Mouse (Mus musculus): ENCODE measurements around the gene 4930568D16Rik. TPM values are rescaled to one million over a fixed set of nuclear protein-coding genes. Genes with fewer than 3 reads are reported as not detected.

4930568D16Rik gene
- not detected in 2 replicates for polyA plus RNA-seq (2015; fragmentation: Nextera tagmentation; extraction: Ambion mirVana)

DNA sequence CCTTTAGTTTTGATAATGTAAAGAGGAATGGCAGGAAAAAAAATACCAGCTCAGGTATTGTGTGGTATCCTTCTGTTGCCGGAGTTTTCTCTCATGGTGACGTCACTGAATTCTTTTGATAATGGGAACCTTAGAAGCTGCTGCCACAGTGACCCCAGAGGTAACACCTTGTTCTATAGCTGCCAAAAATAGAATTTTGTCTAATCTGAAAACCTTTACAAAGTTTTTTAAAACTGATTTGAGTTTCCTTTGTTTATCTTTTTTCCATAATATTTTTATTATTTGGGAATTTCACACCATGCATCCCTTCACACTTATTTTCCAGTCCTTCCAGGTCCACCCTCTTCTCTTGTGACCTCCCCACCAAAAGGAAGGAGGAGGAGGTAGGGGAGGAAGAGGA is at the start of gene 4930568D16Rik:
TSS of gene 4930568D16Rik (minus strand) at position 101 of the 400 bp plus-strand sequence.
- no peak for ATAC-seq
- Histone ChIP-seq H3K9ac (no peak within 1 kb of the TSS), H3K27me3 (no peaks in the 10 kb centered on the region), H3K36me3 (ENCODE audit: poor library complexity, severe bottlenecking) (no peaks in the 10 kb centered on the region), H3K27ac (no peak within 1 kb of the TSS), H3K4me1 (no peaks in the 10 kb centered on the region), H3K4me3 (no peak within 1 kb of the TSS), H3K4me2 (no peak within 1 kb of the TSS), H3K9me3 (replicated peaks) (no peaks in the 10 kb centered on the region)
- 83% methylated on average over 2 of the region's 2 CpGs for WGBS

DNA sequence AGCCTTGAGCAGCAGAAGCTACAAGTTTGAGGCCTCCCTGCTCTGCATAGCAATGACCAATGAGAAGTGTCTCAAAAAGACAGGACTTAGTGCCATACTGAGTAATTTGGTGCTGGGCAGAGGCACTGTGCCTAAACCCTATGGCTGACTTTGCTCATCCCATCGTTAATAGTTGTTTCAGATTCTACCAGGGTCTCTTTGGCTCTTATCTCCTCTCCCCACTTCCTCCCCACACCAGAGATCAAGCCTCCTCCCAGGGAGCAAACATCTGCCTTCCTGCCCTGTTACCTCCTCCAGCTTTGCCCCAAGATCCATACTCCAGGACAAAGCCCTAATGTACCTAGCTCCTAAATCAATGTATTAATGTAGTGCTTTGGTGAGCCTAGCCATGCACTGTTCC is 49.7 kb upstream of the 4930568D16Rik start:
- Histone ChIP-seq H3K27me3 (no peaks in the 10 kb centered on the region), H3K4me2 (no peak overlapping the region), H3K9ac (no peak overlapping the region), H3K4me3 (no peak overlapping the region), H3K36me3 (ENCODE audit: poor library complexity, severe bottlenecking) (no peaks in the 10 kb centered on the region), H3K27ac (no peak overlapping the region), H3K9me3 (replicated peaks) (no peaks in the 10 kb centered on the region), H3K4me1 (no peaks in the 10 kb centered on the region)
- ATAC-seq, result no peak
- 83% methylated on average over 1 of the region's 1 CpGs for WGBS

DNA sequence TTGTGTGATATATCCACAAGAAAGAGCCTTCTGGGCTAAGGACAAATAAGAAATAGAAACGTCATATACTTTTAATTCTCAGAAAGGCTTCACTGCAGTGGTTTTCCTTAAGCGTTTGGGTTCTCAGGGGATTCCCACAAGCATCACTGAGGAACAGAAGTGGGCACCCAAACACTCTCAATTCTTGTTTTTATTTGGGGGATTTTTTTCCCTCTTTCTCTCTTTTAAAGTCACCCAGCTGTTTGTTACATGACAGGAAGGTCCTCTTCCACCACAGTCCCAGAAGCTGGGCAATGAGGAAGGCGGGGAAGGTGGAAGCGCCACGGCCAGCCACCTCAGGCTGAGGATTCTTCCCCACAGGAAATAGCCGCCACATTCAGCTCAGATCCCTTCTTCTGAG is 48.9 kb upstream of the 4930568D16Rik start:
- H3K9me3 ChIP-seq (replicated peaks), result no peaks in the 10 kb centered on the region
- no peak overlapping the region for H3K9ac ChIP-seq
- no peak overlapping the region for H3K4me3 ChIP-seq
- H3K4me2 ChIP-seq, result no peak overlapping the region
- 89% methylated on average over 6 of the region's 6 CpGs for WGBS
- no peak for ATAC-seq
- no peaks in the 10 kb centered on the region for H3K36me3 ChIP-seq (ENCODE audit: poor library complexity, severe bottlenecking)
- H3K4me1 ChIP-seq, result no peaks in the 10 kb centered on the region
- H3K27me3 ChIP-seq, result no peaks in the 10 kb centered on the region
- no peak overlapping the region for H3K27ac ChIP-seq

DNA sequence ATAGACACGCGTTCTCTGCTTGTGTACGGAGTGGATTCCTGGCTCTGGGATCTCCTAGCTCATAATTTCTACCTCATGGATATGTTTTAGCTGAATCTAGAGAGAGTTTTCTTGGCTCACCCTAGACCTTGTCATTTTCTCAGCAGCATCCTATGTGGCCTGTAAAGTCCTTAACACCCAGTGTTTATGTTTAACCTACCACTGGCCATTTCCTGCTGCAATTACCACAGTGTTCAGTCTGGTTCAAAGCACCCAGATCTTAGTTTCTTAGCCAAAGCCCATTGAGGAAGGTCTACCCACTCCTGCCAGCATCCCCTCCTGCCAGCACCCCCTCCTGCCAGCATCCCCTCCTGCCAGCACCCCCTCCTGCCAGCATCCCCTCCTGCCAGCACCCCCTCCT is 45.3 kb upstream of the 4930568D16Rik start:
- ATAC-seq, result no peak
- Histone ChIP-seq H3K4me2 (no peak overlapping the region), H3K27ac (no peak overlapping the region), H3K4me1 (no peaks in the 10 kb centered on the region), H3K9me3 (replicated peaks) (no peaks in the 10 kb centered on the region), H3K27me3 (no peaks in the 10 kb centered on the region), H3K9ac (no peak overlapping the region), H3K4me3 (no peak overlapping the region), H3K36me3 (ENCODE audit: poor library complexity, severe bottlenecking) (no peaks in the 10 kb centered on the region)
- 94% methylated on average over 3 of the region's 3 CpGs for WGBS

- Histone ChIP-seq H3K9ac (no peak overlapping the region), H3K36me3 (ENCODE audit: poor library complexity, severe bottlenecking) (no peaks in the 10 kb centered on the region), H3K9me3 (replicated peaks) (no peaks in the 10 kb centered on the region), H3K4me3 (no peak overlapping the region), H3K4me2 (no peak overlapping the region), H3K27ac (no peak overlapping the region), H3K4me1 (no peaks in the 10 kb centered on the region), H3K27me3 (no peaks in the 10 kb centered on the region)
- 83% methylated on average over 2 of the region's 2 CpGs for WGBS
- ATAC-seq, result no peak
Observed at GRCm38 (mm10) chr2:35412246-35412645, 44.7 kb upstream of the 4930568D16Rik start.

- Histone ChIP-seq H3K4me2 (no peak overlapping the region), H3K36me3 (ENCODE audit: poor library complexity, severe bottlenecking) (no peaks in the 10 kb centered on the region), H3K9ac (no peak overlapping the region), H3K9me3 (replicated peaks) (no peaks in the 10 kb centered on the region), H3K4me3 (no peak overlapping the region), H3K27ac (no peak overlapping the region), H3K4me1 (no peaks in the 10 kb centered on the region), H3K27me3 (no peaks in the 10 kb centered on the region)
- ATAC-seq, result no peak
- 83% methylated on average over 10 of the region's 10 CpGs for WGBS
Observed at GRCm38 (mm10) chr2:35411640-35412190, 44.2 kb upstream of the 4930568D16Rik start.

DNA sequence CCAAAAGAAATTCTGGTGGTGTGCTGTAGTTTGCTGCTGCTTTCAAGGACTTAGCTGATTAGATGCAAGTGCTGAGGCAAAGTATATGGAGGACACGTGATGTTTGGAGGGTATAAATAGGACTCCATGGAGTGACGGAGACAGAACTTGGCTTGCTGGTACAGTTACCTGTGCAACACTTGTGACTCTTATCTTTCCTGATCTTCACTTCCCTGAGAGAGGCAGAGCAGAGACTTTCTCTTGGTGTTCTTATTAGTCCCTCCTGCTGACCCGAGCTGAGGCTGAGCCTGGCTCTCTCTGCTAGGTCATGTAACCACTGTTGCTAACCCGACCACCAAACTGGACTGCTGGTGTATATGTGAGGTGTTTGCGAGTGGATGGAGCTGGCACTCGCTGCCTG is 41.9 kb upstream of the 4930568D16Rik start:
- no peak overlapping the region for H3K27ac ChIP-seq
- no peak overlapping the region for H3K4me2 ChIP-seq
- 92% methylated on average over 6 of the region's 6 CpGs for WGBS
- no peaks in the 10 kb centered on the region for H3K36me3 ChIP-seq (ENCODE audit: poor library complexity, severe bottlenecking)
- ATAC-seq, result no peak
- no peaks in the 10 kb centered on the region for H3K27me3 ChIP-seq
- no peak overlapping the region for H3K4me3 ChIP-seq
- no peaks in the 10 kb centered on the region for H3K4me1 ChIP-seq
- no peaks in the 10 kb centered on the region for H3K9me3 ChIP-seq (replicated peaks)
- no peak overlapping the region for H3K9ac ChIP-seq

- no peak for ATAC-seq
- no peak overlapping the region for H3K27ac ChIP-seq
- H3K9ac ChIP-seq, result no peak overlapping the region
- 79% methylated on average over 5 of the region's 5 CpGs for WGBS
- no peak overlapping the region for H3K4me2 ChIP-seq
- H3K4me3 ChIP-seq, result no peak overlapping the region
- H3K27me3 ChIP-seq, result no peaks in the 10 kb centered on the region
- H3K9me3 ChIP-seq (replicated peaks), result no peaks in the 10 kb centered on the region
- no peaks in the 10 kb centered on the region for H3K4me1 ChIP-seq
- no peaks in the 10 kb centered on the region for H3K36me3 ChIP-seq (ENCODE audit: poor library complexity, severe bottlenecking)
Observed at GRCm38 (mm10) chr2:35408409-35409110, 41.0 kb upstream of the 4930568D16Rik start.

DNA sequence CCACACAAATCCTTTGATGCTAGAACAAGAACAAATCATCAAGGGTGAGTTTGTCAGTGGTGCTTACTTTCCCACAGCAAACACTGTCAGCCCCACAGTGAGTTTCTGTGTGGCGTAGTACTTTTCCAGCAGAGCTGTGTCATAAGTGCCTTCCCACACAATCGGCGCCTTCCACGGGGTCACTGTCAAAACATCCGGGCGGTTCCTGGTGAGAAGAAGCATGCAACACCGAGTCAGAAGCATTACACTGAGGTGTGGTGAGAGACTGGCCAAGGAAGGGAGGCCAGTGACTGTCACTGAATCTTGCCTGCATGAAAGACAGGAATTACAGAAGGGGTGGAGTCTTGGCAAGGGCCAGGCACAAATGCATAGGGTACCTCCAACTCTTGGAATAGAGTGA is 40.3 kb upstream of the 4930568D16Rik start:
- Histone ChIP-seq H3K27me3 (no peaks in the 10 kb centered on the region), H3K4me3 (no peak overlapping the region), H3K4me2 (no peak overlapping the region), H3K4me1 (no peaks in the 10 kb centered on the region), H3K9ac (no peak overlapping the region), H3K9me3 (replicated peaks) (no peaks in the 10 kb centered on the region), H3K36me3 (ENCODE audit: poor library complexity, severe bottlenecking) (no peaks in the 10 kb centered on the region), H3K27ac (no peak overlapping the region)
- ATAC-seq, result no peak
- WGBS, result 84% methylated on average over 7 of the region's 7 CpGs

DNA sequence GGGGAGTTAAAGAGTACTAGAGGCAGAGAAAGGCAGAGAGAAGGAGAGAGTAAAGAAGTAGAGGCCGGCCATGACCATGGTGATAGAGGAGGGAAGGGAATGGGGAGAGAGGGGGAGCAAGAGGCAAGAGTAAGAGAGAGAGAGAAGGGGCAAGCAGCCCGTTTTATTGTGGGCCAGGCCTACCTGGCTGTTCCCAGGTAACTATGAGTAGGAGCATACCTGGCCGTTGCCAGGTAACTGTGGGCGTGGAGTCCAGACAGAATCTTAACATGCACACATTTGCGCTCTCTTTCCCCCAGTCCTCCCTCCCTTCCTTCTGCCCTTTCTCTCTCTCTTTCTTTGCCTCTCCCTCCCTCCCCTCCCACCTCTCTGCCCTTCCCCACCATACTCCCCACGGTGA is 39.7 kb upstream of the 4930568D16Rik start:
- ATAC-seq, result no peak
- Histone ChIP-seq H3K27ac (no peak overlapping the region), H3K4me1 (no peaks in the 10 kb centered on the region), H3K4me3 (no peak overlapping the region), H3K27me3 (no peaks in the 10 kb centered on the region), H3K36me3 (ENCODE audit: poor library complexity, severe bottlenecking) (no peaks in the 10 kb centered on the region), H3K9me3 (replicated peaks) (no peaks in the 10 kb centered on the region), H3K9ac (no peak overlapping the region), H3K4me2 (no peak overlapping the region)
- WGBS, result 82% methylated on average over 6 of the region's 6 CpGs

DNA sequence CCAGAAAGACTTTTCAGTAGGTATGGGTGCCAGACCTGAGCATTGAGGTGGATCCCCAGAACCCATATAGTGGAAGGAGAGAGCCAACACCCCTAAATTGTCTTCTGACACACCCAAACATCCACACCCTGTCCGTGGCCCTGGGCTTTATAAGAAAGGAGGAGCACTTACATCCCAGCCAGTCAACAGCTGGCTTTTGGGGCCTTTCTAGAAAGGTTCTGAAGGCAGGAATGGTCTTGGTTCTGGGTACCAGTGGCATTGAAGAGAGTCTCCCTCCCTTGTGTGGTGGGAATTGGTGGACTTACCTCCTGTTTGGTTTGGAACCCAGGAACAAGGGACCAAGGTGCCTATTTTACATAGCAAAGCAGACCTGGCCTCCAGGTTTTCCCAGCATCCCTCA is 39.1 kb upstream of the 4930568D16Rik start:
- H3K27me3 ChIP-seq, result no peaks in the 10 kb centered on the region
- H3K4me1 ChIP-seq, result no peaks in the 10 kb centered on the region
- no peak overlapping the region for H3K4me3 ChIP-seq
- 69% methylated on average over 1 of the region's 1 CpGs for WGBS
- no peak overlapping the region for H3K9ac ChIP-seq
- no peak for ATAC-seq
- H3K36me3 ChIP-seq (ENCODE audit: poor library complexity, severe bottlenecking), result no peaks in the 10 kb centered on the region
- no peak overlapping the region for H3K27ac ChIP-seq
- no peak overlapping the region for H3K4me2 ChIP-seq
- H3K9me3 ChIP-seq (replicated peaks), result no peaks in the 10 kb centered on the region

DNA sequence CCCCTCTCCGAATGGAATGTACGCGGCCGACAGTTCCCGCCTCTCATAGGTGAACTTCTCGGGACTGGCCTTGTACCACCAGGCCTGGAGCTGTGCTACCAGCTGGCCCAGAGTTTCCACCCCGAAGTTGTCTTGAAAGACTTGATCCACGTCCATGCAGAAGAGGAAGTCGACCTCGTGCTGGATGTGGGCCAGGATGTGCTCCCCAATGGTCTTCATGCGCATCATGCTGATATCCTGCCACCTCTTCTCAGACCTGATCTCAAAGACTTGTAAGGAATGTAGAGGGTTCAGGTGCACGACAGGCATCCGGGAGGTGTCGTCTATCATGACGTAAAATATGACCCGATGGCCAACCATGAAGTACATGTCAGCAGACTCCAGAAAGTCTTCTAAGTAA is 34.9 kb upstream of the 4930568D16Rik start:
- Histone ChIP-seq H3K4me3 (no peak overlapping the region), H3K4me1 (no peaks in the 10 kb centered on the region), H3K36me3 (ENCODE audit: poor library complexity, severe bottlenecking) (no peaks in the 10 kb centered on the region), H3K4me2 (no peak overlapping the region), H3K27ac (no peak overlapping the region), H3K9me3 (replicated peaks) (no peaks in the 10 kb centered on the region), H3K27me3 (no peaks in the 10 kb centered on the region), H3K9ac (no peak overlapping the region)
- WGBS, result 93% methylated on average over 16 of the region's 16 CpGs
- no peak for ATAC-seq

DNA sequence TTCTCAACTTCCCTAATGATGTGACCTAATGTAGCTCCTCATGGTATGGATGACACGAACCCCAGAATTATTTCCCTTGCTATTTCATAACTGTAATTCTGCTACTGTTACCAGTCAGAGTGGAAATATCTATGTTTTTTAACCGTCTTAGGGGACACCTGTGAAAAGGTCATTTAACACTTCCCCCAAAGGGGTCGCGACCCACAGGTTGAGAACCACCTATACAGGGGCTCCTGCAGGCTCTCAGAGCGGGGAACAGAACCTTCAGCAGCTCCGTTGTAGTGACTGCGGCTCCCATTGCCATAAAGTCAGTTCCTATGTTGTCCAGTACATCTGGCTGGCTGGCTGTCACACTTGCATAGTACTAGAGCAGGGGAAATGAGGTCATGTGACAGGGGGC is 33.2 kb upstream of the 4930568D16Rik start:
- no peak overlapping the region for H3K4me3 ChIP-seq
- H3K4me1 ChIP-seq, result no peaks in the 10 kb centered on the region
- no peak overlapping the region for H3K9ac ChIP-seq
- no peak overlapping the region for H3K4me2 ChIP-seq
- no peak for ATAC-seq
- H3K27me3 ChIP-seq, result no peaks in the 10 kb centered on the region
- no peaks in the 10 kb centered on the region for H3K36me3 ChIP-seq (ENCODE audit: poor library complexity, severe bottlenecking)
- no peak overlapping the region for H3K27ac ChIP-seq
- WGBS, result 91% methylated on average over 7 of the region's 7 CpGs
- H3K9me3 ChIP-seq (replicated peaks), result no peaks in the 10 kb centered on the region

Measured in forebrain, embryonic 13.5 days (tissue).